Comparison of ENCODE assay signal across 26 mouse cellular contexts in genomic region chr13:20734283-20734682, GRCm38 (mm10).
"Had no signal": no experiment of that assay in that cellular context is flagged by ENCODE, and none has a peak within 500 bp of the region (broad histone marks: within the 10 kb centered on the region; RNA-seq: fewer than 3 reads in every experiment).

No protein-coding gene starts in this region.

- H3K9me3 ChIP-seq: heart, embryonic 15.5 days; hindbrain, embryonic 15.5 days; kidney, embryonic 15.5 days had no signal

- H3K27ac ChIP-seq: gastrocnemius, adult 2 months; heart, adult 2 months; heart, embryonic 13.5 days; heart, embryonic 15.5 days; hindbrain, embryonic 13.5 days; hindbrain, embryonic 15.5 days; hindbrain, postnatal 0 days; kidney, embryonic 15.5 days; kidney, postnatal 0 days had no signal

- ATAC-seq: forebrain, embryonic 16.5 days; hindbrain, postnatal 0 days had no signal

- H3K4me1 ChIP-seq: heart, embryonic 13.5 days; heart, embryonic 15.5 days; kidney, embryonic 15.5 days had no signal

- DNase-seq: gastrocnemius, adult 2 months; gastrocnemius, postnatal 14 days; gastrocnemius, postnatal 36 days; heart, adult 11 months; heart, adult 2 months; heart, postnatal 14 days; heart, postnatal 36 days; kidney, adult 11 months; kidney, adult 2 months; kidney, adult 9 months; kidney, postnatal 14 days; kidney, postnatal 36 days; layer of hippocampus, adult 9-11 months; layer of hippocampus, postnatal 36 days; left cerebral cortex, postnatal 4 days; liver had no signal

- H3K36me3 ChIP-seq: heart, embryonic 13.5 days; heart, embryonic 15.5 days; hindbrain, embryonic 13.5 days; hindbrain, embryonic 15.5 days; kidney, embryonic 15.5 days had no signal

- H3K4me3 ChIP-seq: gastrocnemius, adult 2 months; heart, adult 2 months; heart, embryonic 13.5 days; heart, embryonic 15.5 days; hindbrain, embryonic 13.5 days; hindbrain, embryonic 15.5 days; kidney, embryonic 15.5 days had no signal

- H3K9ac ChIP-seq: heart, embryonic 13.5 days; heart, embryonic 15.5 days; hindbrain, embryonic 13.5 days; hindbrain, embryonic 15.5 days; kidney, embryonic 15.5 days had no signal

- H3K27me3 ChIP-seq: heart, embryonic 13.5 days; heart, embryonic 15.5 days; hindbrain, embryonic 13.5 days; hindbrain, embryonic 15.5 days; kidney, embryonic 15.5 days had no signal

- H3K4me2 ChIP-seq: heart, embryonic 11.5 days; heart, embryonic 13.5 days; heart, embryonic 15.5 days; hindbrain, embryonic 13.5 days; hindbrain, embryonic 15.5 days; kidney, embryonic 15.5 days; liver, embryonic 11.5 days had no signal
